Mouse (Mus musculus) lung, embryonic 16.5 days (tissue): ENCODE data around the gene Adam12. TPM values are rescaled to one million over a fixed set of nuclear protein-coding genes. Genes with fewer than 3 reads are reported as not detected.
A peak's percentile ranks its signal among the peaks of the same experiment; 100 is the strongest.

ENCODE experiments used
- ATAC-seq: fragments of 200-750 bp; cut with Nextera tagmentation; 2 replicates; pipeline ENCODE4 v1.8.0; 2017; ENCODE audit warnings: low read depth, mild to moderate bottlenecking, moderate library complexity
- H3K27ac ChIP-seq: fragments of 300-500 bp; sonication (generic); 2 replicates; pipeline ENCODE4 v1.5.1; 2014; ENCODE audit warnings: mild to moderate bottlenecking, control low read depth, low read length
- H3K27me3 ChIP-seq: fragments of 300-500 bp; sonication (generic); 2 replicates; pipeline ENCODE4 v1.6.1; 2014; ENCODE audit warnings: low read depth, low read length, mixed read lengths; ENCODE audit not compliant: control insufficient read depth, insufficient read depth
- H3K36me3 ChIP-seq: fragments of 300-500 bp; sonication (generic); 2 replicates; pipeline ENCODE4 v1.6.1; 2014; ENCODE audit warnings: low read length; ENCODE audit not compliant: control insufficient read depth, insufficient read depth
- H3K4me1 ChIP-seq: fragments of 300-500 bp; sonication (generic); replicated peaks from 2 replicates; pipeline ENCODE4 v1.6.1; 2014; ENCODE audit warnings: low read length, mixed read lengths; ENCODE audit not compliant: control insufficient read depth, insufficient read depth
- H3K4me2 ChIP-seq: fragments of 300-500 bp; sonication (generic); 2 replicates; pipeline ENCODE4 v1.6.1; 2014; ENCODE audit warnings: low read depth, low read length, control low read depth
- H3K4me3 ChIP-seq: fragments of 300-500 bp; sonication (generic); 2 replicates; pipeline ENCODE4 v1.5.1; 2014; ENCODE audit warnings: mild to moderate bottlenecking, low read length, control low read depth
- H3K9ac ChIP-seq: fragments of 300-500 bp; sonication (generic); 2 replicates; pipeline ENCODE4 v1.6.1; 2014; ENCODE audit warnings: low read length, control low read depth
- H3K9me3 ChIP-seq: fragments of 300-500 bp; sonication (generic); 2 replicates; pipeline ENCODE4 v1.6.1; 2016; ENCODE audit warnings: low read length; ENCODE audit not compliant: control insufficient read depth
- WGBS: fragments of 180-500 bp; shearing (Covaris S2); extraction: QIAGEN DNeasy Blood & Tissue Kit; methylation state at CpG from one replicate; pipeline ENCODE4 v1.1.7; 2014; 5-methylcytosine and 5-hydroxymethylcytosine counted together
- polyA plus RNA-seq: library from polyadenylated mRNA; unstranded; fragments of >200 nt; fragmentation: Nextera tagmentation; extraction: Ambion mirVana; gene quantifications from 2 replicates; pipeline ENCODE4 v1.2.1, GENCODE M21; 2015

Adam12 gene
- polyA plus RNA-seq, 1 experiment from 2014 or later, result 15.3 TPM

DNA sequence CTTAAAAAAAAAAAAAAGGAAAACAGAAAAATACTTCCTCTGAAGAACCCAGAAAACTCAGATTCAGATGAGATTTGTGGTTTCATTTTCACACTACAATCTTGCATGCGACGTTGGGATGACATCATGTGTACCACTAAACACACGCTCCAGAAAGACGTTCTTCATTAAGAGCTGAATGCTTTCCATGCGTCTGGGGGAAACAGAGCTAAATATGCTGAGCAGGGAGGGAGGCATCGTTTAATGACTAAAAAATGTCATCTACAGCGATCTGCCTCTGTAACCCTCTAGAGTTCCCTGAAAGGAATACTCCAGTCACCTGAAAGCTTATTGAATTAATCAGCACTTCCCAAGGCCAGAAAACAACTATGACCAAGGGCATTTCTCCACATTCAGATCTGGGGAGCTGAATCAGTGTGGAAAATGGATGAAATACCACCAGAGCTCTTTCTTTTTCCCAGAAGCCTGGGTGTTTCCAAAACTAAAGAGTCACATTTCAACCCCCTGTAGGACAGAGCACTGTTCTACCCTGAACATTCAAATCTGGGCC is 203.6 kb downstream of the Adam12 start:
- no peaks in the 10 kb centered on the region for H3K9me3 ChIP-seq
- no peak for ATAC-seq
- H3K9ac ChIP-seq, result no peak overlapping the region
- peaks cover 27% of the 10 kb centered on the region for H3K4me1 ChIP-seq
- H3K4me2 ChIP-seq, result no peak overlapping the region
- H3K4me3 ChIP-seq, result no peak overlapping the region
- 60% methylated on average over 7 of the region's 7 CpGs for WGBS
- no peaks in the 10 kb centered on the region for H3K27me3 ChIP-seq
- H3K27ac ChIP-seq, result no peak overlapping the region; the same call in 1 of the 2 replicates
- no peaks in the 10 kb centered on the region for H3K36me3 ChIP-seq

DNA sequence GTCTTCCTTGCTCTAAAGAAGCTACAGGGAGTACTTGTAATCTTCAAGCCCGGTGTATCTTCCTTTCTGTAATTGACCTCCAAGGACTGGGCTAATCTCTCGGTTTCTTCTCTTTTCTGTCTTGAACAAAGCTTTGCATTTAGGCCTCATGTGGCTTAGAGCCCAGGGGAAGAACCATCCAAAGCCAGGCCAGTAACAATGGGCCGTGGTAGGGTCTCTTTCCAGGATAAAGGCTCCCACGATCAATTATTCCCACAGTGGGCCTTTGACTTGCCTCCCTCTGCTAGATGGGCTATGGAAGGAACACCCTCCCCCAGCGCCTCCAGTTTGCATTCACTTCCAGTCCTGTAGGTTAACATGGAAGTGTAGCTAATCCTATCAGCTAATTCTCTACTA is 204.9 kb downstream of the Adam12 start:
- peak overlapping the region; percentile 1; the same call in 1 of the 2 replicates for H3K9ac ChIP-seq
- no peak for ATAC-seq
- 66% methylated on average over 5 of the region's 5 CpGs for WGBS

DNA sequence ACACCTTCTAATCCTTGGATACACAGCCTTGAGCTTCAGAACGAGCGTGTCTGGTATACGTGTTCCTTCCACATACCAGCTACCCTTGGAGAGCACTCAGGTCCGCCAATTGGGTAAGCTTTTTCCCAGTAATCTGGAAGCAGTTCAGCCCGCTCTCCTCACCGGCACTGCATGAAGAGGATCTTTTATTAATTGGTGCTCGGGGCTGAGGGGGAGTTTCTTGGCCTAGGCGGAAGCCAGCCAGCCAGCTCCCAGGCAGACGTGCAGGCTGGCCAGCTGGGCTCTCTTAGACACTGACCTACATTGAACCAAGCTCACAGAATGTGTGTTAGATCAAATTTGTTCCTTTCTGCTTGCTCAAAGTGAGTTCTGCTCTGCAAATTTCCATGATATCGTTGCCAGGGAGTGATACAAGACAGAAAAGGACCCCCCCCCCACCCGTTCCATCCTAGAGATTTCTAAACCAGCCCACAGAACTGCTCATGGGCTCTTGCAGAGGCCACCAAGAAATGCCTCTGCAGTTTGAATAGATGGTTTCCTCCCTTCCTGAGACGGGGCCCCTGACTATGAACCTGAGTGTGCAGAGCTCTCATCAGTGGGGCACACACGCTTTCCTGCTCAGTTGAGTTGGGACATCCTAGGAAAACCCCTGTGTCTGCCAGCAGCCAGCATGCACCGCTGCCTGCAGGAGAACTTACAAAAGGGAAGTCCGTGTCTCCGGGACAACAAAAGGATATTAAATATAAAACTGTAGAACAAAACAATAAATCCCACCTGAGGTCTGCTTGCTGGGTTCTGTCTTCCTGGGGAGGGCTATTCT is 205.5 kb downstream of the Adam12 start:
- H3K9me3 ChIP-seq, result no peaks in the 10 kb centered on the region
- no peak overlapping the region for H3K4me3 ChIP-seq
- ATAC-seq, result peak; percentile 94
- no peak overlapping the region for H3K4me2 ChIP-seq
- 39% methylated on average over 16 of the region's 16 CpGs for WGBS
- peak overlapping the region; percentile 1 for H3K9ac ChIP-seq
- H3K27me3 ChIP-seq, result no peaks in the 10 kb centered on the region
- H3K27ac ChIP-seq, result peak overlapping the region; percentile 91
- no peaks in the 10 kb centered on the region for H3K36me3 ChIP-seq
- H3K4me1 ChIP-seq, result peaks cover 17% of the 10 kb centered on the region

More for the DNA sequence above, 204.9 kb downstream of the Adam12 start:
- Histone ChIP-seq H3K27ac (peak overlapping the region; percentile 91), H3K4me1 (peaks cover 23% of the 10 kb centered on the region), H3K4me3 (no peak overlapping the region), H3K27me3 (no peaks in the 10 kb centered on the region), H3K36me3 (no peaks in the 10 kb centered on the region), H3K4me2 (no peak overlapping the region), H3K9me3 (no peaks in the 10 kb centered on the region)

DNA sequence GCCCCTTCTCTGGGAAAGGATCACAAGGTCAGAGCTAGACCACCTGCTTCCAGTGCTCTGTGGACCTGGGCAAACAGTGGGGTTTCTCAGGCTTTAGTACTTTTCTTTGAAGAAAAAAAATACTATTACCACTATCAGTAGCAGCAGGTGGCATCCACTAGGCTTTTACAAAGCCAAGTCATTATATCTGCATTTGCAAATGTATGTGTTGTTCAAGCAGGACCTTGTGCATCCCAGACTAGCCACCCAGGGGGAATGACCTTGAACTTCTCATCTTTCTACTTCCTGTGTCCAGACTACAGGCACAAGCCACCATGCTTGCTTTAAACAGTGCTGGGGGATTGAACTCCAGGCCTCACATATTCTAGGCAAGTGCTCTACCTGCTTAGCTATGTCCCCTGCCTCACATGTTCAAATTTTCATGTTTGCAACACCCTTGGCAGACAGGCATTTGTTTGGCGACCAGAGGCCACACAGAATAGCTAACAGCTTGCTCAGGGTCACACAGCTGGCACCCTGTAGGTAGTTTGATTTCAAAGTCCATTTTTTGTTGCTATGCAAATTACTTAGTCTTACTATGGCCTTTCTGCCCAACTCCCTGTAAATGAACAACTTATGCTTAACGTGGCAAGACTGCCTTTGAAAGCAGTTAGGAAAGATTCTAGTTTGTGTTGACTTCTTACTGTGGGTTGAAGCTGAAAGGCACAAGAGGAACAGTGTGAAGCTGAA is 209.6 kb downstream of the Adam12 start:
- H3K9me3 ChIP-seq, result no peaks in the 10 kb centered on the region
- no peak overlapping the region for H3K4me3 ChIP-seq
- H3K4me2 ChIP-seq, result no peak overlapping the region
- ATAC-seq, result no peak
- H3K9ac ChIP-seq, result no peak overlapping the region
- WGBS, result 69% methylated on average over 2 of the region's 2 CpGs
- H3K27me3 ChIP-seq, result no peaks in the 10 kb centered on the region
- no peak overlapping the region for H3K27ac ChIP-seq
- H3K4me1 ChIP-seq, result peaks cover 16% of the 10 kb centered on the region
- H3K36me3 ChIP-seq, result no peaks in the 10 kb centered on the region

DNA sequence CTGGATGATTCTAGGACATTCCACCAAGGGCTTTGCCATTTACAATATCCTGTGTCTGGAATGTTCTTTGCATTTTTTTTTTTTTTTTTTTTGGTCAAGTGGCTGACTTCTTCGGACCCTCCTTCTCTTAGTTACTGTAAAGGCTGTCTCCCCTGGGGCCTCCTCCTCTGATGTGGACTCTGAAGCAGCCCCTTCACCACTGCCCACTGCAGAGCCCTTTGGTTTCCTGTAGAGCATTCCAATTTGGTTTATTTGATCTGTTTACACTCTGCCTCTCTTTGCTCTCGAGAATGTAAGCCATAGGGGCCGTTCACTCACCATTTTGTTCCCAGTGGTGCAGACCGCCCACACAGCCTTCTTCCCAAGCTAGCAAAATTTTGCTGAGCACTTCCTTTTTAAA is 216.7 kb downstream of the Adam12 start:
- peak overlapping the region; percentile 55 for H3K27ac ChIP-seq
- H3K4me2 ChIP-seq, result no peak overlapping the region
- H3K27me3 ChIP-seq, result no peaks in the 10 kb centered on the region
- H3K4me1 ChIP-seq, result peaks cover 14% of the 10 kb centered on the region
- no peaks in the 10 kb centered on the region for H3K36me3 ChIP-seq
- no peak overlapping the region for H3K4me3 ChIP-seq
- WGBS, result 32% methylated on average over 4 of the region's 4 CpGs
- H3K9ac ChIP-seq, result no peak overlapping the region
- H3K9me3 ChIP-seq, result no peaks in the 10 kb centered on the region
- ATAC-seq, result peak; percentile 63; the same call in 1 of the 2 replicates

DNA sequence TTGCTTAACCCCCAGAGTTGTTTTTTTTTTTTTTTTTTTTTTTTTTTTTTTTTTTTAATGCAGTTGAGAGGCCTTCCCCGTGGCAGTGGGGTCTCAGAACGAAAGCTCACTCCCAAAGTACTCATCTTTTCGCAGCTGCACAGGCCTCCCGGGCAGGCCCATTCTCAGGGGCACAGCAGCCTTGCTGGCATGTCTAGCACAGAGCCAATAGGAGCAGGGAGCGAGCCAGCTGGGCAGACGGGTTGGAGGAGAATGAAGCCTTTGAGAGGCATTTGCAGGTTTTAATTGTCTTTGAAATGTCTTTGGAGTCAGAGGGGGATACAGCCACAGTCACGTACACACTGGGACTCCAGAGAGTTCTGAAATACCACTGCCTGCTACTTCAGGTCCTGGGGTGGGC is 217.2 kb downstream of the Adam12 start:
- WGBS, result 50% methylated on average over 7 of the region's 7 CpGs
- peak; percentile 63 for ATAC-seq

DNA sequence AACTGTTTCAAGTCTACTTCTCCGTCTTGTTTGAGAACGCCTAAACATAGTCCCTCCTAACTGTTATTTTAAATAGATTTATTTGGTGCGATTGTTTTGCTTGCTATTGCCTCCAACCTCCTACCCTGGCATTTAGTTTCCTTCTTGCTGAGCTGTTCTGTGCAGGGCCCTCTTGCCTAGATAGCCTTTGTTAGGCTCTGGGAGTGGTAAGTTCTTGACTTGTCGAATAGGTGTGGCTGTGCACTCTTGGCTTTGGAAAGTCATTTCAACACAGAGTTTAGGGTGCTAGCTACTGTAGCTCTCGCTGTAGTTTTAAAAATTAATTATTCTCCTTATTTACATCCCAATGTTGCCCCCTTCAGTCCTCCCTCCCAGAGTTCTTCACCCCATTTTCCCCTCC is 222.8 kb downstream of the Adam12 start:
- WGBS, result 65% methylated on average over 5 of the region's 5 CpGs
- Histone ChIP-seq H3K9me3 (peaks cover 4% of the 10 kb centered on the region), H3K27me3 (no peaks in the 10 kb centered on the region), H3K4me3 (no peak overlapping the region), H3K4me2 (no peak overlapping the region), H3K27ac (no peak overlapping the region), H3K9ac (no peak overlapping the region), H3K4me1 (peaks cover 5% of the 10 kb centered on the region), H3K36me3 (peaks cover 14% of the 10 kb centered on the region)
- ATAC-seq, result no peak

More for the DNA sequence above, 217.2 kb downstream of the Adam12 start:
- Histone ChIP-seq H3K9ac (no peak overlapping the region), H3K4me1 (peaks cover 14% of the 10 kb centered on the region), H3K27ac (peak overlapping the region; percentile 55), H3K27me3 (no peaks in the 10 kb centered on the region), H3K36me3 (no peaks in the 10 kb centered on the region), H3K4me3 (no peak overlapping the region), H3K9me3 (no peaks in the 10 kb centered on the region), H3K4me2 (no peak overlapping the region)

DNA sequence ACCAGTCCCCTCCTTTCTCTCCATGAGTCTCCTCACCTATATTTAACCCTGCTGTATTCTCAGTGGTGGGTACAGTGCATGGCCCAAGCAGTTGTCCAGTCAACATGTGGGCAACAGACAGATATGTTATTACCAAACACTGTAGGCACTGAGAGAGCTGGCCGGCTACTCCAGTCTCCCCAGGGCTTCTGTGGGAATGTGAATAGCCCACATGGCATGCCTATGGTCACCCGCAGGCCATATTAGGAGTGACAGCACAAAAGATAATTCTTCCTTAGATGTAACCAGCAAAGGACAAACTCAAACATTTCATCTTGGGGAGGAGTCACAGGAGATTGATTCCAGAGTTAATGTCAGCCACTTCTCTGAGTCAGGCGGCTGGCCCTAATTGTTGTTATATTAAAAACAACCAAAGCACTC is 224.0 kb downstream of the Adam12 start:
- H3K27ac ChIP-seq, result no peak overlapping the region
- H3K9me3 ChIP-seq, result peaks cover 4% of the 10 kb centered on the region
- 75% methylated on average over 3 of the region's 3 CpGs for WGBS
- H3K4me1 ChIP-seq, result peaks cover 5% of the 10 kb centered on the region
- H3K9ac ChIP-seq, result no peak overlapping the region
- no peak overlapping the region for H3K4me3 ChIP-seq
- ATAC-seq, result peak; percentile 17; the same call in 1 of the 2 replicates
- H3K36me3 ChIP-seq, result peaks cover 14% of the 10 kb centered on the region
- no peaks in the 10 kb centered on the region for H3K27me3 ChIP-seq
- no peak overlapping the region for H3K4me2 ChIP-seq

DNA sequence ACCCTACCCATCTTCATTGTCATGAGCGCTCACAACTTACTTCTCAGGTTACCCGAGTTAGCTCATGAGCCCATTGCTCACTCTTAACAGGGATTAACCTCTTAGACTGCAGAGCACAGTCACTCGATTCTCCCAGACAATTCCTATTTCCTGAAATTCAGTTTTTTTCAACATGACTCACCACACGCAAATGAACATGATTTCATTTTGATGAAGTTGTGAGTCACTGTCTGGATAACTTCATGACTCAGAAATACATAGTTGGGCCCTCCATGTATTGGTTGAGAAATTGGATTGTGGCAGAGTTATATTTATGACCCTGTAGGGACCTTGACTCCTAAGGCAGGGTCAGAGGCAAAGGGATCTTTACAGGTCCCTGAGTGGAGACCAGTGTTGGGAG is 230.4 kb downstream of the Adam12 start:
- no peak for ATAC-seq
- Histone ChIP-seq H3K36me3 (peaks cover 13% of the 10 kb centered on the region), H3K4me3 (no peak overlapping the region), H3K9ac (no peak overlapping the region), H3K9me3 (peaks cover 4% of the 10 kb centered on the region), H3K27ac (no peak overlapping the region), H3K4me2 (no peak overlapping the region), H3K4me1 (0 out of 2 replicates have a peak, but pooled peaks cover 3% of the 10 kb centered on the region), H3K27me3 (no peaks in the 10 kb centered on the region)
- WGBS, result 89% methylated on average over 4 of the region's 4 CpGs
